In genomic region chr2:80203486-80203885, GRCm38 (mm10) we compare ENCODE assay signal across 13 mouse cellular contexts.
"Had no signal": no experiment of that assay in that cellular context is flagged by ENCODE, and none has a peak within 500 bp of the region (broad histone marks: within the 10 kb centered on the region; RNA-seq: fewer than 3 reads in every experiment).

No protein-coding gene starts in this region.

- DNase-seq: kidney, adult 8-10 months; kidney, postnatal 36 days; layer of hippocampus, adult 9-11 months; layer of hippocampus, postnatal 36 days; retina, postnatal 1 day; thymus, postnatal 36 days had no signal

- H3K27me3 ChIP-seq: limb, embryonic 15.5 days; liver, embryonic 12.5 days; midbrain, embryonic 12.5 days; neural tube, embryonic 13.5 days had no signal

- H3K9me3 ChIP-seq: limb, embryonic 15.5 days; liver, embryonic 12.5 days; midbrain, embryonic 12.5 days; neural tube, embryonic 13.5 days had no signal

- H3K9ac ChIP-seq: limb, embryonic 15.5 days; liver, embryonic 12.5 days; midbrain, embryonic 12.5 days; neural tube, embryonic 13.5 days had no signal

- H3K4me2 ChIP-seq: limb, embryonic 15.5 days; liver, embryonic 12.5 days; midbrain, embryonic 12.5 days; neural tube, embryonic 13.5 days had no signal

- H3K36me3 ChIP-seq: limb, embryonic 15.5 days; liver, embryonic 12.5 days; midbrain, embryonic 12.5 days; neural tube, embryonic 13.5 days had no signal

- H3K4me3 ChIP-seq: limb, embryonic 15.5 days; liver, embryonic 12.5 days; midbrain, embryonic 12.5 days; neural tube, embryonic 13.5 days had no signal

- ATAC-seq: intestine, postnatal 0 days; liver, embryonic 12.5 days; midbrain, embryonic 16.5 days had no signal

- H3K4me1 ChIP-seq: limb, embryonic 15.5 days; liver, embryonic 12.5 days; midbrain, embryonic 12.5 days; neural tube, embryonic 13.5 days had no signal

- H3K27ac ChIP-seq: kidney, postnatal 0 days; limb, embryonic 15.5 days; liver, embryonic 12.5 days; midbrain, embryonic 12.5 days; neural tube, embryonic 13.5 days had no signal
